ENCODE assay signal across 8 mouse cellular contexts in genomic region chr14:79124643-79125042, GRCm38 (mm10).
DNase-seq lines count a peak whose midpoint lies in the region; ATAC-seq and TF ChIP-seq lines count a peak whose summit lies in the region.

No protein-coding gene starts in this region.

- H3K4me2 ChIP-seq in liver, embryonic 11.5 days = no peak overlapping the region
- H3K4me2 ChIP-seq in heart, postnatal 0 days (ENCODE audit: low read depth, low read length) = no peak overlapping the region
- H3K4me2 ChIP-seq in midbrain, embryonic 14.5 days (ENCODE audit: low read length) = no peak overlapping the region

- no peak overlapping the region for H3K27ac ChIP-seq in liver, embryonic 11.5 days (ENCODE audit: low read depth, low read length)
- no peak overlapping the region for H3K27ac ChIP-seq in heart, postnatal 0 days (ENCODE audit: low read depth)
- H3K27ac ChIP-seq in midbrain, embryonic 14.5 days (replicated peaks; ENCODE audit: low read depth, low read length) = no peak overlapping the region

- H3K36me3 ChIP-seq in liver, embryonic 11.5 days (ENCODE audit: control insufficient read depth, insufficient read depth, low read length) = no peaks in the 10 kb centered on the region
- H3K36me3 ChIP-seq in heart, postnatal 0 days (replicated peaks; ENCODE audit: control insufficient read depth, insufficient read depth, low read length) = no peaks in the 10 kb centered on the region
- H3K36me3 ChIP-seq in midbrain, embryonic 14.5 days (ENCODE audit: control insufficient read depth, insufficient read depth, low read length) = no peaks in the 10 kb centered on the region

- no peak overlapping the region for H3K9ac ChIP-seq in liver, embryonic 11.5 days (ENCODE audit: low read depth, low read length)
- H3K9ac ChIP-seq in heart, postnatal 0 days (replicated peaks; ENCODE audit: low read depth, low read length) = no peak overlapping the region
- H3K9ac ChIP-seq in midbrain, embryonic 14.5 days (replicated peaks; ENCODE audit: low read length) = no peak overlapping the region

- no peaks in the 10 kb centered on the region for H3K27me3 ChIP-seq in liver, embryonic 11.5 days (replicated peaks; ENCODE audit: control insufficient read depth, insufficient read depth, low read length)
- no peaks in the 10 kb centered on the region for H3K27me3 ChIP-seq in heart, postnatal 0 days (ENCODE audit: control insufficient read depth, insufficient read depth, low read length)
- no peaks in the 10 kb centered on the region for H3K27me3 ChIP-seq in midbrain, embryonic 14.5 days (ENCODE audit: control insufficient read depth, insufficient read depth, low read length)

- TF ChIP-seq EP300 in heart, postnatal 0 days (IDR thresholded peaks at IDR 0.05; ENCODE audit: low read depth) = no peak

- H3K4me3 ChIP-seq in liver, embryonic 11.5 days (ENCODE audit: low read depth, low read length) = no peak overlapping the region
- H3K4me3 ChIP-seq in heart, postnatal 0 days (ENCODE audit: low read depth, low read length) = no peak overlapping the region
- H3K4me3 ChIP-seq in midbrain, embryonic 14.5 days (replicated peaks; ENCODE audit: low read depth, low read length) = no peak overlapping the region

- WGBS in liver, embryonic 11.5 days = 54% methylated on average over 5 of the region's 5 CpGs
- 44% methylated on average over 5 of the region's 5 CpGs for WGBS in heart, postnatal 0 days
- 32% methylated on average over 5 of the region's 5 CpGs for WGBS in midbrain, embryonic 14.5 days

- no peak for ATAC-seq in liver, embryonic 11.5 days (replicated peaks; ENCODE audit: low FRiP score)
- ATAC-seq in heart, postnatal 0 days (ENCODE audit: insufficient read depth, low read depth) = peak; percentile 51; the same call in 1 of the 2 replicates
- ATAC-seq in midbrain, embryonic 14.5 days (ENCODE audit: low FRiP score, low TSS enrichment) = no peak

- no peaks in the 10 kb centered on the region for H3K9me3 ChIP-seq in liver, embryonic 11.5 days (ENCODE audit: control insufficient read depth, low read length)
- no peaks in the 10 kb centered on the region for H3K9me3 ChIP-seq in heart, postnatal 0 days (replicated peaks; ENCODE audit: control insufficient read depth, low read length)
- H3K9me3 ChIP-seq in midbrain, embryonic 14.5 days (ENCODE audit: control insufficient read depth, low read length) = no peaks in the 10 kb centered on the region

- H3K4me1 ChIP-seq in liver, embryonic 11.5 days (replicated peaks; ENCODE audit: control insufficient read depth, insufficient read depth, low read length) = no peaks in the 10 kb centered on the region
- H3K4me1 ChIP-seq in heart, postnatal 0 days (ENCODE audit: control insufficient read depth, insufficient read depth) = no peaks in the 10 kb centered on the region
- H3K4me1 ChIP-seq in midbrain, embryonic 14.5 days (ENCODE audit: control insufficient read depth, insufficient read depth, low read length) = no peaks in the 10 kb centered on the region

- TF ChIP-seq CTCF in heart, postnatal 0 days (IDR thresholded peaks at IDR 0.05; ENCODE audit: low read depth) = peak; percentile 75

- peak; percentile 27 for DNase-seq in liver
- no peak for DNase-seq in liver, embryonic 11.5 days (ENCODE audit: low spot score)
- peak; percentile 6 for DNase-seq in Muller cell, postnatal 12 days (ENCODE audit: inconsistent ontology term)
- peak; percentile 60 for DNase-seq in cerebellum, adult 8-10 months
- DNase-seq in heart, postnatal 0 days (ENCODE audit: low spot score) = peak; percentile 73
- DNase-seq in layer of hippocampus, postnatal 10 days (ENCODE audit: low spot score in 2 of 2) = peak; percentile 66 to 71
- DNase-seq in midbrain, embryonic 14.5 days = peak; percentile 85
- DNase-seq in urinary bladder, postnatal 4 days (ENCODE audit: low spot score in 2 of 2) = no peak

Comparison
In these comparisons a context has a peak if more than half of its experiments do, and no peak if none do; other contexts are left out.
1. DNase-seq: peak in liver (single experiment), Muller cell, postnatal 12 days (single experiment), cerebellum, adult 8-10 months (single experiment), heart, postnatal 0 days (single experiment), layer of hippocampus, postnatal 10 days (2 of 2) and midbrain, embryonic 14.5 days (single experiment); none in liver, embryonic 11.5 days (single experiment) and urinary bladder, postnatal 4 days (0 of 2).